Mouse (Mus musculus) midbrain, embryonic 16.5 days (tissue): ENCODE results near the gene Vps51. TPM values are rescaled to one million over a fixed set of nuclear protein-coding genes. Genes with fewer than 3 reads are reported as not detected.

Experiments used
- ATAC-seq: fragments of 200-750 bp; cut with Nextera tagmentation; 2 replicates; pipeline ENCODE4 v1.8.0; 2017; ENCODE audit warnings: moderate TSS enrichment
- H3K27ac ChIP-seq: fragments of 300-500 bp; sonication (generic); 2 replicates; pipeline ENCODE4 v1.5.1; 2014; ENCODE audit warnings: mild to moderate bottlenecking, low read length, mixed read lengths
- H3K27me3 ChIP-seq: fragments of 300-500 bp; sonication (generic); 2 replicates; pipeline ENCODE4 v1.6.1; 2014; ENCODE audit warnings: low read depth, low read length, mixed read lengths; ENCODE audit not compliant: control insufficient read depth, insufficient read depth
- H3K36me3 ChIP-seq: fragments of 300-500 bp; sonication (generic); 2 replicates; pipeline ENCODE4 v1.6.1; 2014; ENCODE audit warnings: mild to moderate bottlenecking, low read length, moderate library complexity, mixed read lengths; ENCODE audit not compliant: control insufficient read depth, insufficient read depth
- H3K4me1 ChIP-seq: fragments of 300-500 bp; sonication (generic); 2 replicates; pipeline ENCODE4 v1.6.1; 2014; ENCODE audit warnings: mild to moderate bottlenecking, low read length, mixed read lengths; ENCODE audit not compliant: control insufficient read depth, insufficient read depth
- H3K4me2 ChIP-seq: fragments of 300-500 bp; sonication (generic); 2 replicates; pipeline ENCODE4 v1.6.1; 2014; ENCODE audit warnings: mild to moderate bottlenecking, low read length, mixed read lengths
- H3K4me3 ChIP-seq: fragments of 300-500 bp; sonication (generic); 2 replicates; pipeline ENCODE4 v1.5.1; 2014; ENCODE audit warnings: low read depth, mild to moderate bottlenecking, low read length, moderate library complexity, mixed read lengths
- H3K9ac ChIP-seq: fragments of 300-500 bp; sonication (generic); 2 replicates; pipeline ENCODE4 v1.6.1; 2014; ENCODE audit warnings: low read depth, low read length, mixed read lengths
- H3K9me3 ChIP-seq: fragments of 300-500 bp; sonication (generic); replicated peaks from 2 replicates; pipeline ENCODE4 v1.6.1; 2014; ENCODE audit warnings: mild to moderate bottlenecking, low read length, mixed read lengths; ENCODE audit not compliant: control insufficient read depth, poor library complexity, severe bottlenecking
- WGBS: fragments of 180-500 bp; shearing (Covaris S2); extraction: QIAGEN DNeasy Blood & Tissue Kit; methylation state at CpG from one replicate; pipeline ENCODE4 v1.1.7; 2014; 5-methylcytosine and 5-hydroxymethylcytosine counted together
- polyA plus RNA-seq: library from polyadenylated mRNA; unstranded; fragments of >200 nt; fragmentation: Nextera tagmentation; extraction: Ambion mirVana; gene quantifications from 2 replicates; pipeline ENCODE4 v1.2.1, GENCODE M21; 2015

Gene Vps51
- polyA plus RNA-seq, 1 experiment from 2014 or later, result 93.9 TPM

GRCm38 (mm10) chr19:6035966-6036585 is 41.0 kb downstream of the Vps51 start:
- H3K9ac ChIP-seq, result no peak overlapping the region
- H3K4me1 ChIP-seq, result no peaks in the 10 kb centered on the region
- no peaks in the 10 kb centered on the region for H3K9me3 ChIP-seq
- no peak overlapping the region for H3K4me2 ChIP-seq
- WGBS, result 79% methylated on average over 9 of the region's 9 CpGs
- no peaks in the 10 kb centered on the region for H3K36me3 ChIP-seq
- no peak for ATAC-seq
- H3K27me3 ChIP-seq, result no peaks in the 10 kb centered on the region
- no peak overlapping the region for H3K27ac ChIP-seq
- H3K4me3 ChIP-seq, result no peak overlapping the region

DNA sequence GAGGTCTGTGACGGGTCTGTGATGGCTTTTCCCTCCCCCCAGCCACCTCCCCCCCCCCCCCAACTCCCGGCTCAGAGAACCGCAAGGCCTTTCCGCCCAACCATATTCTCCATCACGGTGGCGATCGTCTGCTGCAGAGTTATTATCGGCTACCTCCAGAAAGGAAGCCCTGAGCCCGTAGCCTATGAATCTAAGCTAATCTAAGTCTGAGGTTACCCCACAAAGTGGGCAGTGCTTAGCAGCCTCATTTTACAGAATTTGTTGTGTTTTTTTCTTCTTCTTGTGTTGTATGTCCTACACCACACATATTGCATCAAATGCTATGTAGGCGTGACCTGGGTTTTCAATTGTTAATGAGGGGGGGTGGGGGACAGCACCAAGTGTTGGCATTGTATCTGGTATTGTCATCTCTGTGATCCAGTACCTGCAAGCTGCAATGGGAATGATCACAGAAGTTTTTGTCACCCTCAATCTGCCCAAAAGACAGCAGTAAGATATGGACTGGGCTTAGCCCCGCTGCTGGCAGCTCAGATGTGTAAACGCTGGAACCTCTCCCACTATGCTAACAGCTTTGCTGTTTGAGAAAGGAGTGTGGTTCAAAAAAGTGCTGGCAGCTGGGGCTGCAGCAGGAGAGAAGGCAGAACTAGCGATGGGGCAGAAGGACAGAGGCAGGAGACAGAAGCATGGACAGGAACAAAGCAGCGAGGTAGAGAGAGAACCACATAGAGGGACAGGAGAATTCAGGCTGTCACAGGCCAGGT is 46.3 kb downstream of the Vps51 start:
- WGBS, result 79% methylated on average over 14 of the region's 14 CpGs
- Histone ChIP-seq H3K4me2 (no peak overlapping the region), H3K27me3 (no peaks in the 10 kb centered on the region), H3K4me1 (no peaks in the 10 kb centered on the region), H3K27ac (no peak overlapping the region), H3K4me3 (no peak overlapping the region), H3K9ac (no peak overlapping the region), H3K36me3 (no peaks in the 10 kb centered on the region), H3K9me3 (no peaks in the 10 kb centered on the region)
- no peak for ATAC-seq

DNA sequence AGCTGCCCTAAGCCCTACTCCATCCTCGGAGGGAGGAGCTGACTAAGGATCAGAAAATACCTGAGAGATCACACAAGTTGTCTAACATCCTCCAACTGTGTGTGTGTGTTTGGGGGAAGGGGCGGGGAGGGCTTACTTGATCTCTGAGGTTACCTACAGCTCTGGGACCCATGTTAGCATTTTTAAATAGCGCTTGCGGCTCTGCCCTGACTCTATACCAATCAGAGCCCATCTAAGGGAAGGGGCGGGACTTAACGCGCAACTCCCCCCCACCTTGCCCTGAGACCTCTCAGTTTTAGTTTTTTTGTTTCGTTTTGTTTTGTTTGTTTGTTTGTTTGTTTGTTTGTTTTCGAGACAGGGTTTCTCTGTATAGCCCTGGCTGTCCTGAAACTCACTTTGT is 47.6 kb downstream of the Vps51 start:
- no peak overlapping the region for H3K4me3 ChIP-seq
- H3K4me2 ChIP-seq, result no peak overlapping the region
- no peaks in the 10 kb centered on the region for H3K9me3 ChIP-seq
- H3K27me3 ChIP-seq, result no peaks in the 10 kb centered on the region
- no peaks in the 10 kb centered on the region for H3K36me3 ChIP-seq
- H3K9ac ChIP-seq, result no peak overlapping the region
- no peak for ATAC-seq
- H3K4me1 ChIP-seq, result no peaks in the 10 kb centered on the region
- WGBS, result 83% methylated on average over 9 of the region's 9 CpGs
- no peak overlapping the region for H3K27ac ChIP-seq

DNA sequence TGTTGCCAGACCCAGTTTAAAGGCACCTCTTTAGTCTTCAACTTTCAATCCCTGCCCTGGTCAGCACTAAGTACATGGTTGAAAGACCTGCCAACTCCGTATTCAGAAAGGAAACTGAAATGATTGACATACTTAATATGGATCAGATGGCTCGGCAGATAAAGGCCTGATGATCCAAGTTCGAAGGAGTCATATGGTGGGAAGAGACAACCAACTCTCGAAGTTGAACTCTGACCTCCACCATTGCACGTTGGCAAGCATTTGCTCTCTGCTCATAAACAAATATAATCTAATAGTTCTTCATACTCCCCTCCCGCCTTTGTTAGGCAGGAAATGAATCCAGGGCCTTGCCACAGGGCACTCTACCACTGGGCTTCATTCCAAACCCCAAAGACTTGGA is 48.0 kb downstream of the Vps51 start:
- Histone ChIP-seq H3K4me2 (no peak overlapping the region), H3K4me1 (no peaks in the 10 kb centered on the region), H3K9ac (no peak overlapping the region), H3K27ac (no peak overlapping the region), H3K36me3 (no peaks in the 10 kb centered on the region), H3K27me3 (no peaks in the 10 kb centered on the region), H3K9me3 (no peaks in the 10 kb centered on the region), H3K4me3 (no peak overlapping the region)
- ATAC-seq, result no peak
- WGBS, result 89% methylated on average over 6 of the region's 6 CpGs

- Histone ChIP-seq H3K9ac (no peak overlapping the region), H3K27me3 (no peaks in the 10 kb centered on the region), H3K4me3 (no peak overlapping the region), H3K4me2 (no peak overlapping the region), H3K9me3 (no peaks in the 10 kb centered on the region), H3K36me3 (no peaks in the 10 kb centered on the region), H3K27ac (no peak overlapping the region), H3K4me1 (no peaks in the 10 kb centered on the region)
- WGBS, result 85% methylated on average over 7 of the region's 7 CpGs
- ATAC-seq, result no peak
Measured at GRCm38 (mm10) chr19:6023930-6024329, 53.1 kb downstream of the Vps51 start.

DNA sequence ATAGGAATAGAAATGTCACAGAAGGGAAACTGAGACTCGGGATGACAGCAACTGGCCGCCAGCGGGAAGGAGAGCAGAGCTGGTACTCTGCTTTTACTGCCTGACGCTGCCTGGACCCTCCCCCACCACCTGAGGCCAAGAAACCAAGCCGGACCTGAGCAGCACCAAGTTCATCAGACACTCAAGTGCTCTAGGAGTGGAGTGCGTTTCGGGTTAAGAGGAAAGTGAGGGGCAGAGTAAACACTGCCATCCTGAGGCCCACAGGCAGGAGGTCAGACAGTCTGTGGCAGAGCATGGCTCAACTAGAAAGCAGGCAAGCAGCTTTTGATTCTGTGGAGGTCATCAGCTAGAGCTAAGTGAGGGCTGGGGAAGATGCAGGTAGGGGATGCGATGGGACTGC is 54.0 kb downstream of the Vps51 start:
- Histone ChIP-seq H3K9ac (no peak overlapping the region), H3K4me2 (no peak overlapping the region), H3K36me3 (no peaks in the 10 kb centered on the region), H3K9me3 (no peaks in the 10 kb centered on the region), H3K4me3 (no peak overlapping the region), H3K27ac (no peak overlapping the region), H3K27me3 (no peaks in the 10 kb centered on the region), H3K4me1 (no peaks in the 10 kb centered on the region)
- WGBS, result 73% methylated on average over 8 of the region's 8 CpGs
- no peak for ATAC-seq

DNA sequence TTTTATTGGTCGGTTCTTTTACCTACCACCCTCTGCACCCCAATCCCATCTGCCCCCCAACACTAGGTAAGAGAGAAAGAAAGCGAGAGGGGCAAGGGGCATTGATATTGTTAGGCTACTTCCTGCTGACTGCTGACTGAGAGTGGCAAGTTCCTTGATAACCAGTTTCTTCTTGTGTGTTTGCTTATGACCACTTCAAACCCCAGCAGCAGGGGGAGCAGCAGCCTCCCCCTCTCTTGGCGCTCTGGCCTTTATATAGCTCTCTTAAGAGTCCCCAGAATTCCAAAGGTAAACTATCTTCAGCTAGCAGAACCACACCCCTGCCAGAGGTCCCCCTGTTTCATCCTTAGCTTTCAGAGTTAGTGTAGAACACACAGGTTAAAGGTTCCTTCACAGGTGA is 56.8 kb downstream of the Vps51 start:
- Histone ChIP-seq H3K9me3 (no peaks in the 10 kb centered on the region), H3K4me3 (no peak overlapping the region), H3K4me2 (no peak overlapping the region), H3K36me3 (no peaks in the 10 kb centered on the region), H3K27ac (no peak overlapping the region), H3K27me3 (peaks cover 8% of the 10 kb centered on the region; the same call in 1 of the 2 replicates), H3K4me1 (no peaks in the 10 kb centered on the region; the same call in 1 of the 2 replicates), H3K9ac (no peak overlapping the region)
- ATAC-seq, result no peak
- WGBS, result 52% methylated on average over 3 of the region's 3 CpGs

- peaks cover 3% of the 10 kb centered on the region; the same call in 1 of the 2 replicates for H3K4me1 ChIP-seq
- no peak for ATAC-seq
- no peak overlapping the region for H3K4me2 ChIP-seq
- H3K9me3 ChIP-seq, result no peaks in the 10 kb centered on the region
- H3K9ac ChIP-seq, result no peak overlapping the region
- peaks cover 8% of the 10 kb centered on the region; the same call in 1 of the 2 replicates for H3K27me3 ChIP-seq
- no peak overlapping the region for H3K4me3 ChIP-seq
- H3K36me3 ChIP-seq, result no peaks in the 10 kb centered on the region
- WGBS, result 32% methylated on average over 15 of the region's 15 CpGs
- no peak overlapping the region for H3K27ac ChIP-seq
Measured at GRCm38 (mm10) chr19:6018142-6019089, 58.6 kb downstream of the Vps51 start.
